Mouse (Mus musculus): ENCODE data around the gene Pds5b. TPM values are rescaled to one million over a fixed set of nuclear protein-coding genes. Genes with fewer than 3 reads are reported as not detected.

Gene Pds5b
- polyA plus RNA-seq, 1 experiment from 2014 or later = 6.7 TPM

- Histone ChIP-seq H3K4me1 (replicated peaks; ENCODE audit: control insufficient read depth, insufficient read depth, low read length) (no peaks in the 10 kb centered on the region), H3K4me3 (ENCODE audit: low read depth, low read length) (no peak overlapping the region), H3K36me3 (ENCODE audit: control insufficient read depth, insufficient read depth) (no peaks in the 10 kb centered on the region), H3K9me3 (ENCODE audit: control insufficient read depth) (no peaks in the 10 kb centered on the region), H3K4me2 (replicated peaks; ENCODE audit: low read depth) (no peak overlapping the region), H3K27ac (ENCODE audit: low read depth, low read length) (no peak overlapping the region), H3K27me3 (replicated peaks; ENCODE audit: control insufficient read depth, insufficient read depth, low read length) (no peaks in the 10 kb centered on the region), H3K9ac (ENCODE audit: low read depth, low read length) (no peak overlapping the region)
- no peak for ATAC-seq
- no peak for TF ChIP-seq CTCF (IDR thresholded peaks at IDR 0.05; ENCODE audit: low read depth)
- whole genome bisulfite sequencing = 90% methylated on average over 4 of the region's 4 CpGs
Measured at GRCm38 (mm10) chr5:150815400-150815799, 141.9 kb downstream of the Pds5b start.

GRCm38 (mm10) chr5:150816775-150817174, 143.2 kb downstream of the Pds5b start:
- H3K9ac ChIP-seq (ENCODE audit: low read depth, low read length) = no peak overlapping the region
- 90% methylated on average over 5 of the region's 5 CpGs for WGBS

GRCm38 (mm10) chr5:150818041-150818440, 144.5 kb downstream of the Pds5b start:
- no peak for TF ChIP-seq CTCF (IDR thresholded peaks at IDR 0.05; ENCODE audit: low read depth)
- H3K27me3 ChIP-seq (replicated peaks; ENCODE audit: control insufficient read depth, insufficient read depth, low read length) = no peaks in the 10 kb centered on the region
- H3K27ac ChIP-seq (ENCODE audit: low read depth, low read length) = no peak overlapping the region
- no peak overlapping the region for H3K4me2 ChIP-seq (replicated peaks; ENCODE audit: low read depth)
- H3K9ac ChIP-seq (ENCODE audit: low read depth, low read length) = no peak overlapping the region
- no peaks in the 10 kb centered on the region for H3K36me3 ChIP-seq (ENCODE audit: control insufficient read depth, insufficient read depth)
- no peaks in the 10 kb centered on the region for H3K4me1 ChIP-seq (replicated peaks; ENCODE audit: control insufficient read depth, insufficient read depth, low read length)
- no peaks in the 10 kb centered on the region for H3K9me3 ChIP-seq (ENCODE audit: control insufficient read depth)
- H3K4me3 ChIP-seq (ENCODE audit: low read depth, low read length) = no peak overlapping the region
- WGBS = 43% methylated on average over 2 of the region's 2 CpGs
- ATAC-seq = no peak

More at GRCm38 (mm10) chr5:150816775-150817174, 143.2 kb downstream of the Pds5b start:
- Histone ChIP-seq H3K36me3 (ENCODE audit: control insufficient read depth, insufficient read depth) (no peaks in the 10 kb centered on the region), H3K27me3 (replicated peaks; ENCODE audit: control insufficient read depth, insufficient read depth, low read length) (no peaks in the 10 kb centered on the region), H3K4me1 (replicated peaks; ENCODE audit: control insufficient read depth, insufficient read depth, low read length) (no peaks in the 10 kb centered on the region), H3K9me3 (ENCODE audit: control insufficient read depth) (no peaks in the 10 kb centered on the region), H3K4me2 (replicated peaks; ENCODE audit: low read depth) (no peak overlapping the region), H3K4me3 (ENCODE audit: low read depth, low read length) (no peak overlapping the region), H3K27ac (ENCODE audit: low read depth, low read length) (no peak overlapping the region)
- ATAC-seq = no peak
- TF ChIP-seq CTCF (IDR thresholded peaks at IDR 0.05; ENCODE audit: low read depth) = no peak

GRCm38 (mm10) chr5:150818886-150819285, 145.3 kb downstream of the Pds5b start:
- 79% methylated on average over 4 of the region's 4 CpGs for WGBS
- H3K36me3 ChIP-seq (ENCODE audit: control insufficient read depth, insufficient read depth) = no peaks in the 10 kb centered on the region
- no peaks in the 10 kb centered on the region for H3K4me1 ChIP-seq (replicated peaks; ENCODE audit: control insufficient read depth, insufficient read depth, low read length)
- no peak overlapping the region for H3K4me2 ChIP-seq (replicated peaks; ENCODE audit: low read depth)
- TF ChIP-seq CTCF (IDR thresholded peaks at IDR 0.05; ENCODE audit: low read depth) = no peak
- H3K9ac ChIP-seq (ENCODE audit: low read depth, low read length) = no peak overlapping the region
- ATAC-seq = no peak
- no peaks in the 10 kb centered on the region for H3K27me3 ChIP-seq (replicated peaks; ENCODE audit: control insufficient read depth, insufficient read depth, low read length)
- no peaks in the 10 kb centered on the region for H3K9me3 ChIP-seq (ENCODE audit: control insufficient read depth)
- no peak overlapping the region for H3K4me3 ChIP-seq (ENCODE audit: low read depth, low read length)
- H3K27ac ChIP-seq (ENCODE audit: low read depth, low read length) = no peak overlapping the region

- Histone ChIP-seq H3K27me3 (replicated peaks; ENCODE audit: control insufficient read depth, insufficient read depth, low read length) (no peaks in the 10 kb centered on the region), H3K9me3 (ENCODE audit: control insufficient read depth) (no peaks in the 10 kb centered on the region), H3K4me1 (replicated peaks; ENCODE audit: control insufficient read depth, insufficient read depth, low read length) (no peaks in the 10 kb centered on the region), H3K4me3 (ENCODE audit: low read depth, low read length) (no peak overlapping the region), H3K9ac (ENCODE audit: low read depth, low read length) (no peak overlapping the region), H3K36me3 (ENCODE audit: control insufficient read depth, insufficient read depth) (no peaks in the 10 kb centered on the region), H3K4me2 (replicated peaks; ENCODE audit: low read depth) (no peak overlapping the region), H3K27ac (ENCODE audit: low read depth, low read length) (no peak overlapping the region)
- no peak for TF ChIP-seq CTCF (IDR thresholded peaks at IDR 0.05; ENCODE audit: low read depth)
- no peak for ATAC-seq
- WGBS = 68% methylated on average over 5 of the region's 5 CpGs
Measured at GRCm38 (mm10) chr5:150819520-150819919, 146.0 kb downstream of the Pds5b start.

- no peak for ATAC-seq
- Histone ChIP-seq H3K4me2 (replicated peaks; ENCODE audit: low read depth) (no peak overlapping the region), H3K9ac (ENCODE audit: low read depth, low read length) (no peak overlapping the region), H3K27me3 (replicated peaks; ENCODE audit: control insufficient read depth, insufficient read depth, low read length) (no peaks in the 10 kb centered on the region), H3K4me1 (replicated peaks; ENCODE audit: control insufficient read depth, insufficient read depth, low read length) (no peaks in the 10 kb centered on the region), H3K27ac (ENCODE audit: low read depth, low read length) (no peak overlapping the region), H3K36me3 (ENCODE audit: control insufficient read depth, insufficient read depth) (no peaks in the 10 kb centered on the region), H3K4me3 (ENCODE audit: low read depth, low read length) (no peak overlapping the region), H3K9me3 (ENCODE audit: control insufficient read depth) (no peaks in the 10 kb centered on the region)
- 67% methylated on average over 4 of the region's 4 CpGs for WGBS
- TF ChIP-seq CTCF (IDR thresholded peaks at IDR 0.05; ENCODE audit: low read depth) = no peak
Measured at GRCm38 (mm10) chr5:150821152-150821551, 147.6 kb downstream of the Pds5b start.

GRCm38 (mm10) chr5:150822781-150823180, 149.2 kb downstream of the Pds5b start:
- no peaks in the 10 kb centered on the region for H3K9me3 ChIP-seq (ENCODE audit: control insufficient read depth)
- no peak overlapping the region for H3K9ac ChIP-seq (ENCODE audit: low read depth, low read length)
- no peak for TF ChIP-seq CTCF (IDR thresholded peaks at IDR 0.05; ENCODE audit: low read depth)
- no peak for ATAC-seq
- no peak overlapping the region for H3K27ac ChIP-seq (ENCODE audit: low read depth, low read length)
- no peak overlapping the region for H3K4me3 ChIP-seq (ENCODE audit: low read depth, low read length)
- 81% methylated on average over 6 of the region's 6 CpGs for WGBS
- no peaks in the 10 kb centered on the region for H3K36me3 ChIP-seq (ENCODE audit: control insufficient read depth, insufficient read depth)
- no peaks in the 10 kb centered on the region for H3K4me1 ChIP-seq (replicated peaks; ENCODE audit: control insufficient read depth, insufficient read depth, low read length)
- no peak overlapping the region for H3K4me2 ChIP-seq (replicated peaks; ENCODE audit: low read depth)
- no peaks in the 10 kb centered on the region for H3K27me3 ChIP-seq (replicated peaks; ENCODE audit: control insufficient read depth, insufficient read depth, low read length)
